Mouse (Mus musculus): ENCODE results near the gene BC053393. TPM values are rescaled to one million over a fixed set of nuclear protein-coding genes. Genes with fewer than 3 reads are reported as not detected.

Gene BC053393
- polyA plus RNA-seq (2015; fragmentation: Nextera tagmentation; extraction: Ambion mirVana): 0.12 TPM in 1 of 2 replicates, not detected in the other

DNA sequence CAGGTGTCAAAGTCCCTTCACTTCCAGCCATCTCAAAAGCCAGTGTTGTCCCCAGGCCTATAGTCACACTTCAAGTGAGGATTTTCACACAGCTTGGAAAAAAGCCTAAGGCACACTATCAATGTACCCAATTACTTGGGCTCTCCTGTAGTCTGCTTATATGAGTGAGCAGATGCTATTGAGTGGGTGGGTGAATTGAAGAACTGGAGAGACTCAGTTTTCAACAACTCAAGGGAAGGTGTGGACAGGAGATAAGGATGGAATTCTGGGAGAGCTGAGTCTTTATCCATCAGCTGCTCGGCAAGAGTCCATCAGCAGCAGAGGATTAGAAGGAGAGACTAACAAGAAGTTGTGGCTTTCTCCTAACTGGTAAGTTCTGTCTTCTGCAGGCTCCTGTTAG, at the start of gene BC053393:
TSS of gene BC053393 (plus strand) at position 210 of the 400 bp plus-strand sequence.

DNA sequence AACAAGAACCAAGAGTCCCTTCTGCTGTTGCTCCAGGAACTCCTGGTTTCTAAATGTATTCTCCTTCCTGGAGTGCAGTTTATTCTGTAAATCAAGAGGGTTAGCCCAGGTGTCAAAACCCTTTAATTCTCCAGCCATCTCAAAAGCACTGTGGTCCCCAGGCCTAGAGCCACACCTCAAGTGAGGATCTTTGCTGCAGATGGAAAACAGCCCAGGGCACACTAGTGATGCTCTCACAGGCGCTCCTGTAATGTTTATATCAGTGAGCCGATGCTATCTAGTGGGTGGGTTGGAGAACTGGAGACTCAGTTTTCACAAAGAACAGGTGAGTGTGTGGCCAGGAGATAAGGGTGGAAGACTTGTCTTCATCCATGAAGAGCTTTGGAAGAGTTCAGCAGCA, 47.4 kb upstream of the BC053393 start, which contains the start of gene Gm12169:
TSS of gene Gm12169 (plus strand) at position 301 of the 400 bp plus-strand sequence.

DNA sequence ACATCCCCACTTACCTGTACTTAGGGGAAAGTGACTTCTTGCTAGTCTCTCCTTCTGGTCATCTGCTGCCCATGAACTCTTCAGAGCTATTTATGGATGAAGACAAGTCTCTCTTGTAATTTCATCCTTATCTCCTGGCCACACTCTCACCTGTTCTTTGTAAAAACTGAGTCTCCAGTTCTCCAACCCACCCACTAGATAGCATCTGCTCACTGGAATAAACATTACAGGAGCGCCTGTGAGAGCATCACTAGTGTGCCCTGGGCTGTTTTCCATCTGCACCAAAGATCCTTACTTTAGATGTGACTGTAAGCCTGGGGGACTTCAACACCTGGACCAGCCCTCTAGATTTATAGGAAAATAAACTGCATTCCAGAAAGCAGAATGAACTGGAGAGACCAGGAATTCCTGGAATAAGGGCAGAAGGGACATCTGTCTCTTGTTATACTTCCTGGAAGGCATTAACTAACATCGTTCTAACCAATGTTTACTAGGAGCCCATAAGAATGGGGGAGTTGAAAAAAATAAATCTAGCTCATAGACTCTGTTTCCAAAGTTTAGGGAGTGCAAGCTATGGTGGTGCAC, 58.0 kb downstream of the BC053393 start, which contains the start of gene Dppa1:
TSS of gene Dppa1 (minus strand) at position 51 of the 585 bp plus-strand sequence.

Other genes with a start within 250 kb of the BC053393 start
- gene Itk, start 182.0 kb upstream of the BC053393 start, polyA plus RNA-seq (2015; fragmentation: Nextera tagmentation; extraction: Ambion mirVana): not detected in 2 replicates
- not detected in 2 replicates for gene Fam71b, start 175.0 kb upstream of the BC053393 start, polyA plus RNA-seq (2015; fragmentation: Nextera tagmentation; extraction: Ambion mirVana)
- 53.4 and 61.0 TPM in 2 replicates for gene Med7, start 134.6 kb upstream of the BC053393 start, polyA plus RNA-seq (2015; fragmentation: Nextera tagmentation; extraction: Ambion mirVana)
- gene Havcr2, start 116.6 kb upstream of the BC053393 start, polyA plus RNA-seq (2015; fragmentation: Nextera tagmentation; extraction: Ambion mirVana): 0.14 and 0.21 TPM in 2 replicates
- not detected in 2 replicates for gene Gm12169, start 47.3 kb upstream of the BC053393 start, polyA plus RNA-seq (2015; fragmentation: Nextera tagmentation; extraction: Ambion mirVana)
- not detected in 2 replicates for gene Dppa1, start 57.7 kb downstream of the BC053393 start, polyA plus RNA-seq (2015; fragmentation: Nextera tagmentation; extraction: Ambion mirVana)
- gene Timd2, start 135.5 kb downstream of the BC053393 start, polyA plus RNA-seq (2015; fragmentation: Nextera tagmentation; extraction: Ambion mirVana): not detected in 2 replicates
- not detected in 2 replicates for gene Havcr1, start 163.5 kb downstream of the BC053393 start, polyA plus RNA-seq (2015; fragmentation: Nextera tagmentation; extraction: Ambion mirVana)
- gene Timd4, start 239.3 kb downstream of the BC053393 start, polyA plus RNA-seq (2015; fragmentation: Nextera tagmentation; extraction: Ambion mirVana): 0.27 and 0.46 TPM in 2 replicates

Data from neural tube, postnatal 0 days (tissue).